Mouse (Mus musculus): ENCODE results near the gene Zfp809.
"Not testable (repeated sequence)": the region's sequence is repeated elsewhere in the genome, so short reads cannot be mapped to it uniquely, and the experiment has no call there.

The Zfp809 gene

DNA sequence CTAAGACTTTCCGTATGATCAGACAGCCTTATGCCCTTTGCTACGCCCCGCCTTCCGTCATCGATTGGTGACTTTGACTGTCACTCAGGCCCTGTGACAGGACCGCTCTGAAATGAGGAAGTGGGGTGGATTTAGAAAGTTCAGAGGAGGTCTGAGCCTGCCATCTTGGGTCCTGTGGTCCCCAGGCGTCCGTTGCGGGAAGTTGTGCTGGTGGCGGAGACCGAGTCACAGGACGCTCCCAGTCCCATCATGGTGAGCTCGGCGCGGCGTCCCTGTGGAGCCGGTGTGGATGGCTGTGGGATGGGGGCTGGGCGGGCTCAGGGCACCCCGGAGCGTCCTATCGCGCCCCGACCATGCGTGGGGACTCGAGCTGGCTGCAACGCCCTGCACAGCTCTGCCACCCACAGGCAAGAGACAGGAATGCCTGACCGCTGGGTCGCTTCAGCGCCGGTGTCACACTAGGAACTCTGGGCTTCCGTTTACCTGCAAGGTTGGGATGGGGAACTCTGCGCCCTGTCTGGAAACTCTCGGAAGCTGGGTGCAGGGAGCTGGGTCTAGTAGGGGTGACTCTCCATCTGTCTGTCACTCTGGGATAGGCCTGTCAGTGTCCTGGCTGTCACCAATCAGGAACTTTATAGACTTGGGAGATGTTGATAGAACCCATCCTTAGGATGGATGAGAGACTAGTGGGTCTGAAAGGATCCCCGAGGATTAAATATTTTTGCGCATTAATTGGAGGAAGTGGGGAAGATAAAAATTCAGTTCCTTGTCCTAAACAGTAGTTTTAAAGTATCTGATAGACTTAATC lies at the start of gene Zfp809:
Gene Zfp809, plus strand, starts transcription at position 134 of the 808 bp plus-strand sequence.
- peak; percentile 98 for DNase-seq (ENCODE audit: extremely low spot score)

DNA sequence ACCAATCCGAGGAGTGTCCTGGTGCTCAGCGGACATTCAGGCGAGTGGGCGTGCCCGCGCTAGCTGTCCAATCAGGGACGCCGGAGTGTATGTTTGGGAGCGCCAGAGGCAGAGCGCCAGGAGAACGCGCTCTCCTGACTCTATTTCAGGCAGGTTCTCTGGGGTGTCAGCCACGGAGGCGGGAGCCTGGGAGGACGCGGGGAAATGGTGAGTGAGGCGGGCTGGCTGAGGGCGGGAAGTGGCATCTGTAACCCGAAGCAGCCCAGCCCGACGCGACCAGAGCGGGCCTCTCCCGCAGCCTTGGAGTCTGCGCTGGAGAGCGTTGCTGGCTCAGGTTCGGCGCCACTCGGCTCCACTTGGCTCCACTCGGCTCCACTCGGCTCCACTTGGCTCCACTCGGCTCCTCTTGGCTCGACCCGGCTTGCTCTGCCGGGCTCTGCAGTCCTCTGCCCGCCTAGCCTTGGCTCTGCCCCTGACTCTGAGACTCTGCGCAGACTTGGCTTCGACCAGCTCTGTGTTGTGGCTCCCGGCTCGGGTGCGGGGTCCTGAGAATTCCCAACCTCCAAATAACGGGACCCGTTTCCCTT lies 37.4 kb upstream of the Zfp809 start, which contains the start of gene Zfp872:
Gene Zfp872, plus strand, starts transcription at position 66 of the 587 bp plus-strand sequence.
- peak; percentile 61 for DNase-seq (ENCODE audit: extremely low spot score)

DNA sequence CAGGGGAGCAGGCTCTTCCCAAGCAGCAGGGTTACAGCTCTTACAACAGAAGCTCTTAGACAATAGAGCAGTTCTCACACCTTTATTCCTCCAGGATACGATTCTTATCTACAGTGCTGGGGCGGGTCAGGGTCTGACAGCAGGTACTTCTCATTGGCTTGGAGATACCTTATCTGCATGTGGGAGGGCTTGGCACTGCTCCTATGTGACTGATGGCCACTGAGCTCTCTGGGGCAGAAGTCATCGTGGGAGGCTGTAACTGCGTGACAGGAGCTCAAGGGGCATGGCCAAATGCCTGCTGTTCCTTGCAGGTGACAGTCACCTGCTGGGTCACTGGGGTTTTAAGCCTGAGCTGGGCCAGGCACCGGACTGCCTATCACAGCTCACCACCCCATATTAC lies 29.1 kb upstream of the Zfp809 start:
- DNase-seq (ENCODE audit: extremely low spot score), result no peak

GRCm38 (mm10) chr9:22213785-22214194 lies 11.7 kb upstream of the Zfp809 start:
- no peak for DNase-seq (ENCODE audit: extremely low spot score)

DNA sequence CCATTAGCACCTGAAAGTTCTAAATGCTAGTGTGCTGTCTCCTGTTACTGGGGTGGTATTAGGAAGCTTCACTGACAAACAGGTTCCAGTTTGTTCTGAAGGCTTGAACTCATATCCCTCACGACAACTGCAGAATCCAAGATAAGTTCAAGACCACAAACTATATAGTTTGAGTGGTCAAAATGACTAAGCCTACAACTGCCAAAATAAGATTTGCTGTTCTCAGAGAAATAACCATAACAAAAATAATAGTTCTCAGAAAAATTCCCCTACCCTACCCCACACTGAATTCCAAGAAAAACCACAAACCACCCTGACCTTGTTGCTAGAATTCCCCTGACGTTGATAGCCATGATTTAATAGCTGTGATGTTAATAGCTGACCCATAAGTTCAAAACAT lies 11.0 kb upstream of the Zfp809 start:
- DNase-seq (ENCODE audit: extremely low spot score), result no peak

GRCm38 (mm10) chr9:22216705-22217104 lies 8.8 kb upstream of the Zfp809 start:
- no peak for DNase-seq (ENCODE audit: extremely low spot score)

DNA sequence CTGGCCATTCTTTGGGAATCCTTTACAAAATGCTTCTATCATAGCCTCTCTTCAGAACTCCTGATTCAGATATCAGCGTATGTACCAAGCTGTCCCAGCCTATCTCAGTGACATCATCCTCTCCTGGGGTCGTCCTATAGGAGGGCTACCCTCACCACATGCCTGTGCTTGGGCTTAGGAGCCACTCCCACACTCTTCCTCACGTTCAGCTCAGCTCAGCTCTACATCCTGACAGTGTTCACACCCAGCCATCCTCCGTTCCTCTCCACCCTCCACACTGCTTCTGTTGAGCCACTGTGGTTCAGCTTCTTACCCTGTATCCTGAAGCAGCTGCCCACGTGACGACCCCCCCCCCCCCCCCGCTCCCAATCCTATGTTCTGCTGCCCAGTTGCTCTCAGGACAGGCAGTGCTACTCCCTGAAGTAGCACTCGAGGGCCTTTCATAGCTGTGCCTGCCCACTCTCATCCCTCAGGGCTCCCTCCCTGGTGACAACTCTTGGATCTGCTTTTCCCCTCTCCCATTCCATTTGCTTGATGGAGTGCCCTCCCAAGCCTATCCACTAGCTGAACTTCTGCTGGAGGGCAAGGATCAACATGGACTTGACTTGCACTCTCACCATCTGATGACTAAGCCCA lies 7.5 kb upstream of the Zfp809 start:
- no peak for DNase-seq (ENCODE audit: extremely low spot score)

- no peak for DNase-seq (ENCODE audit: extremely low spot score)
These were observed 1.4 kb upstream of the Zfp809 start for GRCm38 (mm10) chr9:22224066-22224465.

DNA sequence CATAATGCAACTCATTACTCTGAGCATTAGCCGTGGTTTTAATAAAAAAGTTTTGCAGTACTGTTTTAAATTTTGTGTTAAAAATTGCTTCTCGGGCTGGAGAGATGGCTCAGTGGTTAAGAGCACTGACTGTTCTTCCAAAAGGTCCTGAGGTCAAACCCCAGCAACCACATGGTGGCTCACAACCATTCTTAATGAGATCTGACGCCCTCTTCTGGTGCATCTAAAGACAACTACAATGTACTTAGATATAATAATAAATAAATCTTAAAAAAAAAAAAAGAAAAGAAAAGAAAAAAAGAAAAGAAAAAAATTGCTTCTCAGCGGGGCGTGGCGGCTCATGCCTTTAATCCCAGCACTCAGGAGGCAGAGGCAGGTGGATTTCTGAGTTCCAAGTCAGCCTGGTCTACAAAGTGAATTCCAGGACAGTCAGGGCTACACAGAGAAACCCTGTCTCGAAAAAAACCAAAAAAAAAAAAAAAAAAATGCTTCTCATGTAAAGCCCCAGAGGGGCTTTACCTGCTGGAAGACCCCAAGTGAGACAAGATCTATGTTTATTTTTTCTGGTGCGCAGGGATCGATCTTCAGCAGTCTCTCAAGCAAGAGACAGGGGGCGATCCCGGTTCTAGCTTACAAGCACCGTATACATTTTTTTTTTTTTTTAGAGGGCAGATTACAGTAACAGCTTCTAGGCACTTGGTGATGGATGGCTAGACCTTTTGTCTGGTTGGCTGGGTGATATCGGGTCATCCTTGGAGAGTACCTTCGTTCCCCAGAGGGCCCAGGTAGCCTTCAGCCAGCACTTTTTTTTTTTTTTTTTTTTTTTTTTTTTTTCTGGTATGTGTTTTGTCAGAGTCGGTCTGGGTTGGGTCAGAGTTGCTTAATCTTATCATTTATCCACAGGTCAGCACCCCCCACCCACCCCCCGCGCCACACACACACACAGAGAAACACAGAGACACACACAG lies 694 bp upstream of the Zfp809 start:
- no peak for DNase-seq (ENCODE audit: extremely low spot score)

- DNase-seq (ENCODE audit: extremely low spot score), result not testable (repeated sequence)
These were observed 817 bp downstream of the Zfp809 start for GRCm38 (mm10) chr9:22226389-22226673.

DNA sequence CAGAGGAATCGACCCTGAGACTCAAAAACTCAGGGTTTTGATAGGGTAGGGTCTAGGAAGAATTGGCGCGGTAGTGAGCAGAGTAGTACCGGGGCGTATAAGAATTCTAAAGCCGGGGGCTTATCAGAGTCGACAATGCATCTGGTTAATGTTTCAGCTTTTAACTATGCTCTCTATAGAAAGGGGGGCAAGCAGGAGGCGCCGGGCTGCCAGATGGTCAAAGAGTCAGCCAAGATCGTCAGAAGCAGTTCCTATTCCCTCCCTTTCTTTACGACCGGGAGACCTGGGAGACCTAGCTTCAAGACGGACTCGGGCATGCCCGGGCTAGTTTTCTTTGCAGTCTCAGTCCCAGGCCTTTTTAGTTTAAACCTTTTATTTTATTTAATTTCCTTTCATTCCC lies 1.3 kb downstream of the Zfp809 start:
- DNase-seq (ENCODE audit: extremely low spot score), result peak; percentile 2

DNA sequence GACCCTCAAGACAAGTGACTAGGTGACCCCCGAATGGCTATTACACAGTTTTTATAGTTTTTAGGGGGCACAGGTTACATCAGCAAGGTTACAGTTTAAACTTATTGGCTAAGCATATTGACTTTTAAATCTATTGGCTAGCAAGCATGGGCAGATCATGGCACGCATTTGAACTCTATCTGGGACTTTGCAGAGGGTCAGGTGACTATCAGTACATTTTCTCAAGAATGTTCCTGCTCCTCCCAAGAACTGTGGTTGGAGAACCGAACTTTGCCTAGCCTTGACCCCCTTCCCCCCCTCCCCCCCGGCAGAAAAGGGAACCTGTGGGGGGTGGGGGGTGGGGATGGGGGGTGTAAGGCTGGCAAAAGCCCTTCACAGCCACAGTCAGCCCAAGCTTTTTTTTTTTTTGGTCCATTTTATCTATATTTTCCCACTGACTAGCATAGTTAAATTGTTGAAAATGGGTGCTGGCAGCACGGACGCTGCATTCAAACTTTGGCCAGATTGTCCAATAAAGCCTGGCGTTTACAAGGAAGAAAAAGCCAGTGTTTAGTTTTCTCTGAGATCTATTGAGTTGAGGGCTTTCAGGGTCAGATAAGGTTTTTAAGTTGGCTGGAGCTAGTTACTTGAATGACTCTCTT lies 4.0 kb downstream of the Zfp809 start:
- DNase-seq (ENCODE audit: extremely low spot score), result no peak

DNA sequence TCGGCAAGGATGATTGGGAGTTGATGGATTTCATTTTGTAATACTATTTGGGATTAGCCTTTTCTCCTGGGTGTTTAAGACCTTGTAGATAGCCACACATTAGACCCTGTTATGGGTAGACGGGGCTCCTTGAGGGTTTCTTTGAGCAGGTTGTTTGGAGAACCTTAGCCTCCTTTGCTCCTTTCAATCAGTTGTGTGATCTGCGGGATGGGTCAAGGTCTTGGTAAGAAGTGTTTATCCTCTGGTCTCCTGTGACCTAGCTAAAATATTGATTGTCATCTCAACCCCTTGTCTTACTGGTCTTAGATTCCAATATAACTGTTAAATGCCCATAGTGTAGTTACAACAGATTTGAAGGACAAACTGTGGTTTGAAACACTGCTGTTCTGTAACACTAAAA lies 4.5 kb downstream of the Zfp809 start:
- DNase-seq (ENCODE audit: extremely low spot score), result no peak

DNA sequence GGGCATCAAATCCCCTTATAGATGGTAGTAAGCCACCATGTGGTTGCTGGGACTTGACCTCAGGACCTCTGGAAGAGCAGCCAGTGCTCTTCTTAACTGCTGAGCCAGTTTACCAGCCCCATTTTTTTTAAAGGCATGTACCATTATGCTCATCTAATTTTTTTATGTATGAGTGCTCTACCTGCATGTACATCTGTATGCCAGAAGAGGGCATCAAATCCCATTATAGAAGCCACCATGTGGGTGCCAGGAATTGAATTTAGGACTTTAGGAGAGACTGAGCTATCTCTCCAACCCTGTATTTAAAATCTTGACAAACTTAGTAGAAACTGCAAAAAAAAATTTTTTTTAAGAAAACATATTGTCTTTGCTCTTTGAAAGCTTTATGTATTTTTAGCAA lies 5.0 kb downstream of the Zfp809 start:
- DNase-seq (ENCODE audit: extremely low spot score), result no peak

DNA sequence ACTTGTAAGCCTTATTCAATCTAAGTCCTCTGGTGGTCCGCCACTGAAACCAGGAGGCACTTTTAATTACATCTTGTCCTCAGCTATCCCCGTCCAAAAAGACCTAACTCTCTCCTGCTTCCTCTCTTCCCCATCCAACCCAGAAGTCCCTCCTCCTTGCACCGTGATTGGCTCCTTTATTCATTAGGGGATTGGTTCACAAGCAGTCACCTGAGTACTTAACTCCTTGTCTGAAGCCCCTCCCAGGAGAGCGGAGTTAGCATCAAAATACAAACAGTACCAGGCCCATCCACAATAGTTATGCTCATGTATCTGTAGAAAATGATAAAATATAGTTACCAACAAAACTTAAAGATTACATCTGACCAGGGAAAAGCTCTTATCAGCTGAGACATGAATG lies 14.5 kb downstream of the Zfp809 start:
- DNase-seq (ENCODE audit: extremely low spot score), result no peak

DNA sequence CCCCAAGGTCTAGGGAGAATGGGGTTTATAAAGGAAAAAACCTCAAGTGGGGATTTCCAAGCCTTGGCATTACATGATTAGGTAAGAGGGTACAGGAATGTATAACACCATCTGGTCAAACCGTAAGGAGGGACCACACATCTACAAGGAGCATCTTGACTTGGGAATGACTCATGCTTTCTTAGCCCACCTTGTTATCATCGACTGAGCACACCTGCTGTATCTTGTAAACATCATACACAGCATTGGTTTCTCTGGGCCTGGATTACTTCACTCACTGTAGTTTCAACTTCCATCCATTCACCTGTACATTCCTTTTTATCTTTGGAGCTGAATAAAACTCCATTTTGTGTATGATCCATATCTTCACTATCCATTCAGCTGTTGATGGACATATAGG lies 18.7 kb downstream of the Zfp809 start:
- DNase-seq (ENCODE audit: extremely low spot score), result no peak

GRCm38 (mm10) chr9:22256579-22256978 lies 31.1 kb downstream of the Zfp809 start:
- DNase-seq (ENCODE audit: extremely low spot score), result no peak

DNA sequence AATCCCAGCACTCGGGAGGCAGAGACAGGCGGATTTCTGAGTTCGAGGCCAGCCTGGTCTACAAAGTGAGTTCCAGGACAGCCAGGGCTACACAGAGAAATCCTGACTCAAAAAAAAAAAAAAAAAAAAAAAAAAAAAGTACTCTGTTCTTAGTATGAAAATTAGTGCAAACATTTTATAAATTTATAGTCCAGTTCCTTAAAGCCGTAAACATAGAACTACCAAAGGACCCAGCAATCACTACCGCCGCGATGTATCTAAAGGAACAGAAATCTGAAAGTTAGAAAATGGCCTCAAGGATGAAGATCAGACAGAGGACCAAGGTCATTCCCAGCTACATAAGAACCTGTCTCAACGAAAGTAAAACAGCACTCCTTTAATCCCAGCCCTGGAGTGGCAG lies 33.3 kb downstream of the Zfp809 start:
- no peak for DNase-seq (ENCODE audit: extremely low spot score)

- DNase-seq (ENCODE audit: extremely low spot score), result peak; percentile 75
These were observed 33.9 kb downstream of the Zfp809 start, which contains the start of gene Zfp599 for GRCm38 (mm10) chr9:22259184-22260091. TSS of gene Zfp599 (minus strand) at chr9:22259895.

- no peak for DNase-seq (ENCODE audit: extremely low spot score)
These were observed 34.5 kb downstream of the Zfp809 start for GRCm38 (mm10) chr9:22260092-22260422.

Measured in embryo, embryonic 9.5 days (tissue).